Mouse (Mus musculus) adrenal gland, adult 18-20 months (tissue): ENCODE results near the gene Tssk2. TPM values are rescaled to one million over a fixed set of nuclear protein-coding genes. Genes with fewer than 3 reads are reported as not detected.
A peak's percentile ranks its signal among the peaks of the same experiment; 100 is the strongest.

Experiments
- DNase-seq, 2 experiments: peaks; one replicate each; pipeline ENCODE4 v3.0.0; 2021 to 2022; ENCODE audit warnings: low spot score in 2 of 2
- long read RNA-seq, 2 experiments: library from polyadenylated mRNA; stranded (forward); transcript quantifications; one replicate each; pipeline ENCODE4 v2.0.0; 2021
- total RNA-seq, 2 experiments: library from RNA; stranded (reverse); gene quantifications; 1 replicate in 1 of 2; 2 replicates in 1 of 2; pipeline ENCODE4 v1.2.3; 2021

Gene Tssk2
- total RNA-seq = not detected
- long read RNA-seq, experiment 1 = 0 reads
- long read RNA-seq, experiment 2 = 0 reads

DNA sequence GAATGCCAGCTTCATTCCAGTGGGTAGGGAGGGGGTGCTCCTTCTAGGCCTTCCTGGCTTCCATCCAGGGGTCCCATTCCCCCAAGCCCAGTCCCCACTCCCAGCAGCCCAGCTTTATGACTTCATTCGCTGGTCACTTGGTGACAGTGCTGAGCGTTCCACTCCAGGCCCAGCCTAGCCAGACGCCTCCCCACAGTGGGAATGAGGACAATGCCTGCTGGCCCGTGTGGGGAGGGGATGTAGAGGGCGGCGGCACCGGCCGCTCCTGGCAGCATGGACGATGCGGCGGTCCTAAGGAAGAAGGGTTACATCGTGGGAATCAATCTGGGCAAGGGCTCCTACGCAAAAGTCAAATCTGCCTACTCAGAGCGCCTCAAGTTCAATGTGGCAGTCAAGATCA lies at the start of gene Tssk2, which contains the start of gene Dgcr2:
Gene Tssk2 (plus strand): TSS at position 176 of the 400 bp plus-strand sequence.
Gene Dgcr2 (minus strand): TSS at position 101 of the 400 bp plus-strand sequence.
- no peak for DNase-seq

DNA sequence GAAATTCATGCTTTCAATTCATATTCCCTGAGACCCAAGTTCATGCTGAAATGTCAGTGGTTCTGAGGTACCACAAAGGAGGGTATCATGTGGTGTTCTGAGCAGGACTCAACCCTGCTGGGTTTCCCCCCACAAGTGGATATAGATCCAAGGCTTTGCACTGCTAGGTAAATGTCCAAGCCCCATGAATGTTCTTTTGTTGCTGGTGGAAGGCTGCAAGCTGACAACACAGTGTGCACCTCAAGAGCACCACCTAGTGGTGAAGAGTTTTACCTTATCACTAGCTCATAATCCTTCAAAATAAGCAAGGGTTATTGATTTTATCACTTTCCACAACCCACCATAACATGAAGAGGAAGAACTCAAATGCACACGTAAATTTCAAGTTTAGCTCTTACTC lies 49.5 kb upstream of the Tssk2 start:
- DNase-seq = peak in 1 of 2 experiments; percentile 27

DNA sequence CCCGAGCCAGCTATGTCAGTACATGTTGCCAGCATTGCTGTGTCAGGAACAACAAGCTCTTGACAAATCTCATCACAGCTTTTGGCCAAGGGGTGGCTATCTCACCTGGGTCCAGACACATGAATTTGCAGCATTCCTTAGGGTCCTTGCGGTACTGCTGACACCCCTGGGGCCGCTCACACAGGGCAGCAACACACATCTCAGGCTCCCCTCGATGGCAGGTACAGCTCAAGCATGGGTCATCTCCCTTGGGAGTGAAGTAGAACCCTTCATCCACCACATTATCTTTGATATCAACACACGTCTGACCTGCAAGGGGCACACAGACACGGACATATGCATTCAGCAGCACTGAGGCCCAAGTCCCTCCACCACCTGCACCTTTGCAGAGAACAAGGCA lies 49.0 kb upstream of the Tssk2 start:
- DNase-seq = no peak

DNA sequence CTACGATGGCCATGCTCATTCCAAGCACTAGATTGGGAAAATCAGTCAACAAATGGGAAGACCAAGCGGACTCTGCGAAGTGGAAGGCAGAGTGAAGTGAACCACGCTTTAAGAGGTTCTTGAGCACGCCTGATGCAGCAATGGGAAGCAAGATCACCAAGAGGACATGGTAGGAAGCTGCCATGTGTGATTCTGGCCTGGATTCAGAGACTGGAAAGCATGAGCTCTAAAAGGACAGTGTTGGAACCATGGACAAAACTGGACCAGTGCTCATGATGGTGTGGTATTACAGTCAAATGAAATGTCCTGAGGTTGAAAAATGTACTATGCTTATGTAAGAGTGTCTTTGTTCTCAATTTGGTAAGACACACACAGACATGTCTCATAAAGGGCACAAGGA lies 47.1 kb upstream of the Tssk2 start:
- DNase-seq = no peak

DNA sequence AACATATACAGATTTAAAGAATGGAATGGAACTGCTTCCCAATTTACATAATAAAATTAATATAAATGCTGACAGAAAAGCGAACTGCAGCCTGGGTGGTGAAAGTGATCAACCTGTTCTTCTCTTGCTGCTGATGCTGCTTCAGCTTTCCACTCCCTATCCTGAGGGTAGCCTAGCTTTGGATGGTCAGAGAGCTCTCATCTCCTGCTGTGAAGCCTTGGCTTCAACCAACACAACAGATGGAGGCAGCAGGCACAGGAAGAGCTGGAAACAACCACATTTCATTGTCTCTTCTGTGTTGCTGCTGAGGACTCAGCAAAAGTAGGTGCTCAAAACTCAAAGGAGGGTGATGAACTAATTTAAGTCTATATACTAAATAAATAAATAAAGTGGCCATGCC lies 46.6 kb upstream of the Tssk2 start:
- no peak for DNase-seq

DNA sequence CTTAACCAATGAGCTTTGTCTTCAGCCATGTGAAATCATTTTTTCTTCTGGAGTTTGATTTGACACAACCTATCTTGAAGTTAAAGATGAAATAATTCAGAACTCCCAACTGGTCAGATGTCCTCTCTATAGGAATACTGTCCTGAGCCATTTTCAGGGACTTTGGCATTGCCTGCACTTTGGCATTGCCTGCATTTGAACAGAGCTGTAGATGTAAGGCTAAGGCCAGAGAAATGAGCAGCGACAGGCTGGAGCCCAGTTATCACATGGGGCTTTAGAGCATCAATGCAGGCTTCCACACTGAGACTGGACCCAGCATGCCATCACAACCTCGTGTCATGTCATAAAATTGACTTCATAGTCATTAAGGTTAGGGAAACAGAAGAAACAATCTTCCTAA lies 45.2 kb upstream of the Tssk2 start:
- DNase-seq = no peak

DNA sequence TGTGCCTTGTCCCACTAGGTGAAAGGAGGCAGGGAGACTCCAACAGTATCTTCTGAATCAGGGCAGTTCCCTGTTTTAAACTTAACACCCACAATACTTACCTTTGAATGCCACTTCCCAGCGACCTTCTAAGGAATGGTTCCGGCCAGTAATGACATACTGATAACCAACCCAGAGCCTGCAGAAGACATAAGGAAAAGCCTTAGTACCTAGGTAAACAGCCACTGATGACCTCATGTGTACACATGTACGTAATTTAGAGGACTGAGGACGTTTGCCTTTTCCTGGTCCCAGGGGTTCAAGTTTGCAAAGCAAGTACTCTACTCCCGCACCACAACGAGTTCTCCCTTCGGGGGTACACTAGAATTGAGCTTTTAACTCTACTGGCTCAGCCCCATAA lies 41.3 kb upstream of the Tssk2 start:
- DNase-seq = peak in 1 of 2 experiments; percentile 13

DNA sequence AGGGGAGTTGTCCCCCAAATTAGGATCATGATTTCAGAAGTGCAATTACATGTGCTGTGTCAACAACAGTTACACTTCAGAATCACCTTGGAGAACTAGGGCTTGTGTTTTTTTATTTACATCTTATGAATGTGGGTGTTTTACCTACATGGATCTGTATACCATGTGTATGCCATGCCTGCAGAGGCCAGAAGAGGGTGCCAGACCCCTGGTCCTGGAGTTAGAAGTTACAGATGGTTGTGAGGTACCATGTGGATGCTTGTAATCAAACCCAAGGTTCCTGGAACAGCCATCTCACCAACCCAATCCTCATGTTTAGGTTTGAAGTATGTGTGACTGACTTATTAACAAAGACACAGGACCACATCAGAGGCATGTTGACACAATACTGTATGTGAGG lies 39.8 kb upstream of the Tssk2 start:
- DNase-seq = no peak

DNA sequence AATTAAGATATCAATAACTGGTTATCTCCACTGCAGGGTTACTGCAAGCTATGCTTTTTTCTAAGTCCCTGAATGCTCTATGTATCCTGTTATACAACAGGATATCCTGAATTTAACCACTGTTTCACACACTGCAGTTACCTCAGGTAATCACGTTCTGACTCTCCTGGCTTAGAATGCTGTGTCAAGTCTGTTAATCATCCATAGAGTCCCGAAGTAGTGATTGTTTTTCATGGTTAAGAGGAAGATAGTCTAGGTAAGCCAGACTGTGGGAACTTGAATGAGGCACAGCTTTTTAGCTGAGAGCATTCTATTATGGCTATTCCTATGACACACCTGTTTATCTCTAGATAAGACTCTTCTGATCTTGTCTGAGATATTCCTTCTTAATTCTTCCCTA lies 33.1 kb upstream of the Tssk2 start:
- no peak for DNase-seq

DNA sequence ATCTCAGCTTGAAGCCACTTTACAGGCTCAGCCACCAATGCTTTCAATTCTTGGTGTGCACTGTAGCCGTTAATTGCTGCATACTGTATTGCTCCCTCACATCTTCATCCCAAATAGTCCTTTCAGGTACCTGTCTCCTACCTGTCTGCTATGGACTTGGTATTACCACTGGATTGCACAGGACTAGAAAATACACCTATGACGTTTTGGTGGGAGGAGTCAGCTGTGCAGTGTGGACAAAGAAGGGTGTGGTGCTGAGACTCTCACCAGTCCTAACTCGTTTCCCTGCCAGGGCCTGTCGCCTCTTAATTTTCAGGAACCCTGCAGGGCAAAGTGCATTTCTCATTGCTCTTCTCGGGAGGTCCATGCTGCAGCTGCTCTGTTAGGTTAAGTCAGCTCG lies 32.7 kb upstream of the Tssk2 start:
- no peak for DNase-seq

DNA sequence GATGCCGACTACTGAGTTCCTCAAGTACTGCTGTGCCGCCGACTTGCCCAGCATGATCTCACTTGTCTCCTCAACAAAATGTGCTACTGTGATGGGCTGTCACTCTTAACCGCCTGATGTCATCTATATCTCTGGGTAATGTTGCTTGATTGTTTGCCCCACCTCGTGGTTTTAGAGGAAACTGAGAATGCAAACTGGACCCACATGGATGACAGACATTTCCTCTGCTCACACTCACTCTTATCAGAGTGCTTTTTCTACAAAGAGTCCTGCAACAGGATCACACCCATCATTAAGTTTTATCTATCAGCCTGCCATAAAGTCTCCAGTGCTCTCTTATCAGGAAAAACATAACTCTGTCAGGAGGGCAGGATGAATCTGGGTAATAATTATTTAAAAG lies 27.2 kb upstream of the Tssk2 start:
- DNase-seq = no peak

DNA sequence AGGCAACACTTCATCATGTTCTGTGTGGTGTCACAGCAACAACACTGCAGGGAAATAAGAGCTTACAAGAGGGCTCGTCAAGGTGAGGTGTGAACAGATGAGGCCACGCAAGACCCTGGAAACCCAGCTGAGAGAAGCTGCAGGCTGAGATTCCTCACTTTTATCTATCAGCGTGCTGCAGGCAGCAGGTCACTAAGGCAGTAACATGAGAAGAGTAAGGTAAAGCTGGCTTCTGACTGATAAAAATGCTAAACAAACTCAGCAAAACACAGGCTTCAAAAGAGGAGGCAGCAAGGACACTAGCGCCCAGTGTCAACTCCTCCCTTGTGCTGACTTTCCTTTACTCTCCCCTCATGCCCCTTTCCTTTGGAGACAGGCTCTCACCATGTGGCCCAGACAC lies 25.4 kb upstream of the Tssk2 start:
- no peak for DNase-seq

DNA sequence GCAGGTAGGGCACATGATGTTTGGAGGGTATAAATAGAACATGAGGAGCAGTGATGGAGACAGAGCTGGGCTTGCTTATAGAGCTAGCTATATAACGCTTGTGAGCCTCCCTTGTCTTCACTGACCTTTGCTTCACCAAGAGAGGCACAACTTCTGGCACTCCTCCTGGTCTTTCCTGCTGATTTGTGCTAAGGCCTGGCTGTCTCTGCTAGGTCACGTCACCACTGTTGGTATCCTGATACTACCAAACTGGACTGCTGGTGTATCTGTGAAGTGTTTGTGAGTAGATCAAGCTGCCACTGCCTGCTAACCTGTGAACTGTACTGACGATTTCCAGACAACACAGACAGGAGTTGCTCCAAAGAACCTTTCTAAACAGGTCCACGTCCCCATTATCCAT lies 23.3 kb upstream of the Tssk2 start:
- DNase-seq = no peak

DNA sequence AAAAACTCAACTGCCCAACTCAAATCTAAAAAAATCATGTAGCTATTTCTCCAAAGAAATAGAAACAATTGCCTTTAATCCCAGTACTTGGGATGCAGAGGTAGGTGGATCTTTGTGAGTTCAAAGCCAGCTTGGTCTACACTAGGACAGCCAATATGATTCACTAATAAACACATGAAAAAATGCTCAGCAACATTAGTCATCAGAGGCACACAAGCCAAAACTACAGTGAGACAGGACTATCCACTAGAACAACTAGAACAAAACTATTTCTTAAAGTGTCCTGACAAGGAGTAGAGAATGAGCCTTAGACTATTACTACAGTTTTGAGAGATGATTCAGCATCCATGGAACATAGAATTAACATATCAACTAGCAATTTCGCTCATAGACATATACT lies 22.3 kb upstream of the Tssk2 start:
- DNase-seq = no peak

DNA sequence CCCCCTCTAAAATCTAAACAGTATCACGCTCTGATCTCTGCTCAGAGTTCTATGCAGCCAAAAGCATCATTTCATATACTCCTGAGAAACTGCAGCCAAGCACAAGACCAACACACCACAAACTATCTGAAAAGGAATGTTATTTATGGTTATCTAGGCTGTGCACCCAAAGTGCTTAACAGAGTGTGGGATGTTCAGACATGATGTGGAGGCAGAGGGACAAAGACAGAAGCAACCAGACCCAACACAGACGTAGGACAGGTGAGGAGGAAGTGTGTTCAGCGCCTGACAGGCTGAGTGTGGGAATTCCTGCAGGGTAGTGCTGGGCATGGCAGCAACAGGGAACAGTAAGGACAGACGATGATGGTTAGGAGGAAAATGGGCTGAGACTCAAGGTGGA lies 18.9 kb upstream of the Tssk2 start:
- no peak for DNase-seq

DNA sequence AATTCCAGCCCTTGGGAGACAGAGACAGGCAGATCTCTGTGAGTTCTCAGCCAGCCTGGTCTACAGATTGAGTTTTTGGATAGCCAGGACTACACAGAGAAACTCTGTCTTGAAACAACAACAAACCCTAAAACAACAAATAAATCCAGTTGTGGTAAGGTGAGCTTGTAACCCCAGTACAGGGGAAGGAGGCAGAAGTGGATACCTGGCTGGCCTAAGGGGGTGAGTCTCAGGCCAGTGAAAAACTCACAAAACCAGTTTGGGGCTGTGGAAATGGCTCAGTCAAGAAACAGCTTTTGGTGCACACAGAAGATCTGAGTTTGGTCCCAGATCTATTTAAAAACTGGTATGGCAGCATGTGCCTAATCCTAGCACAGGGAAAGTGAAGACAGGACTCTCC lies 16.2 kb upstream of the Tssk2 start:
- DNase-seq = no peak

DNA sequence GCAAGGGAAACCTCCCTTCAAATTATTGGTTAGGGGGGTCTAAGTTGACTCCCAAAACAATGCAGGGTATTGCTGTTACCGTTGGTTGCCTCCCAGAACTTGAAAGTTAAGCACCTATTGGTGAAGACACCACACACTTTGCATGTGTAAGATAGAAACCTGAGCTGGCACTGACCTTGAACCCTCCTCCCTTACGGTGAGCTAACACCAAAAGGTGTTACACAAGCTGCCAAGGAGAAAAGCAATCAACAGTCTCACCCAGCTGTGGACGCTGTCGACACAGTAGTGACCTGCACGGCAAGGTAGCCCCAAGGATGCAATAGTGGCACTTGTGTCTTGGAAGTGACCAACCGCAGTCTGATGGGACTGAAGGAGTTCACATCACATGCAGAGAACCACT lies 14.3 kb upstream of the Tssk2 start:
- no peak for DNase-seq

DNA sequence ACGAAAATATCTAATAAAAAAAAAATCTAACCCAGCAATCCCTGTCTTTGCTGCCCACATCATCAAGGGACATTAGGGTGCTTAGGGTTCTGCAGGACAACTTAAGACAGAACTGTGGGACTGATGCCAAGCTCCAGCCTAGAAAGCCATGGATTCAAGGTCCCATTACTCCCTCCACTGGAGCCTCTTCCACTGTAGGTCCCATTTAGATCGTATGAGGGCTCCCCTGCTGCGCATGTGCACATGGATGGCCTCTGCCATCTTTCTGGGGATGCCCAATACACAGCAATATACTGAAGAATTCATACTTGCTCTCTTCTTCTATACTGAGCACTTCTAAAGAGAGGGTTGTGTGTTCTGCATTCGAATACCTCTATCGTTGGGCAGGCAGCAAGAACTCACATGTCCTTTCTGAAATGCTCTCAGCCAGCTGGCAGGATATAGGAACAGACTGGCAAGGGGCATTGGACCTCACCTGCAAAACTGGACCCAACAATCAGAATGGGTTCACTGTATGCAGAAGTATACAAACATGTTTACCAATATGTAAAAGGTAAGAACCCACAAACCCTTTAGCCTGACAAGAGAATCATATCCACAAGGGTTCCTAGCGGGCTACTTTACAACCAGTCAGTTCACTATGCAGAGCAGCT lies 8.6 kb upstream of the Tssk2 start:
- no peak for DNase-seq

DNA sequence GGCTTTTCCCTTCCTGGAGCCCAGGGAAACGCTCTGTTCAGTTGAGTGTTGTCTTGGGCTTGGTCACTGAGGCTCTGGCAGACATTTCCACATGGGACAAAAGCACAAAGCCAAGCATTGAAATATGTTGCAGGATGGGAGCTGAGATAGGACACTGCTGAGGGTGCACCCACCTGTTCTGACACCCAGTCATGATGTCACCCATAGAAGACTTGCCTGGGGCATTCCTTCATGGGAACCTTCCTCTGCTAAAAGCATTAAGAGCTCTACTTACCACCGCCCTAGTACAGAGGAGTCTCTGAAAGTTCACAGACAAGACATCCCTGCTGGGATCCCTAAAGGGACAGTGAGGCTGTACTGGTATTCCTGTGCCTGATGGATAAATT lies 8.1 kb upstream of the Tssk2 start:
- DNase-seq = no peak

DNA sequence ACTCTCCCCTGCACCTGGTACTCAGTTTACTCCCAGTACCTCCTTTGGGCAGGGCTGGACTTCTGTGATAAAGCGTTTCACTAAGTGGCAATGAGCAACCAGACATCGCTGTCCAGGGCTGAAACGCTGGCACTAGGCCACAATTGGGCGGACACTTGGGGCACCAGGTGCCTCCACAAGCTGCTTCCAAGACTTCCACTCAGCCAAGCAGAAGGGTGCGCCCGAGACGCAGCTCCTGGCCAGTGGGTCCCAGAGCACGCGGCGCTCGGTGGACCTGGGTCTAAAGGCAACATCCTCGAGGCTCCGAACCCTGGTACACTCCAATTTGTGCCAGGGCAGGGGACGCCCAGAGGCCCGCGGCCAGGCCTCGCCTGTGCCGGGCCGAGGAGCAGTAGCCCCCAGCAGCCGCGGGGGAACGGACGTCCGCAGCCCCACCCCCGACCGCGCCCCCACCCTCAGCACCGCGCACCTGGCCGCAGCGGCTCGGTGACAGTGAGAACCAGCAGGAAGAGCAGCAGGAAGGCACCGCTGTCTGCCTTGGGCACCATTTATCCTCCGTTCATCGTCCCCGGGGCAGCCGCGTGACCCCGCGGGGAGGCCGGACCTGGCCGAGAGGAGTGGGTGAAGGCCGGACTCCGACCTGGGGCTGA lies 7.4 kb upstream of the Tssk2 start:
- DNase-seq = peak; percentile 70 to 73

DNA sequence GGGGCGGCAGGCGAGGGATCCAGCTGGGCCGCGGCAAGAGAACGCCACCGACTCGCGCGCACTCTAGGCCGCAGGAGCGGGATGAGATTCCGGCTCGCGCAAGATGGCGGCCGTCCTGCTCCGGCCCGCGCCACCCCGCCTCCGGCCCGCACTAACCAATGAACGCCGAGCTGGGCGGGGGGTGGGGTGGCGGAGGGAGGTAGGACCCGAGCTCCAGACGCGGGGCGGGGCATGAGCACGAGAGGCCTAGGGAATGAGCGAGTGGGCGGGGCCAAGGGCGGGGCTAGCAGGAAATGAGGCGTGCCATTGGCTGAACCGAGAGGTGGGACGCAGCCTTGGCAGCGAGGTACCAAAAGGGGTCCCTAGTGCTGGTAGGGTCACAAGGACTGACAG lies 6.9 kb upstream of the Tssk2 start, which contains the start of gene Gm20518:
Gene Gm20518 (minus strand): TSS at position 105 of the 393 bp plus-strand sequence.
- DNase-seq = peak; percentile 97 to 99

DNA sequence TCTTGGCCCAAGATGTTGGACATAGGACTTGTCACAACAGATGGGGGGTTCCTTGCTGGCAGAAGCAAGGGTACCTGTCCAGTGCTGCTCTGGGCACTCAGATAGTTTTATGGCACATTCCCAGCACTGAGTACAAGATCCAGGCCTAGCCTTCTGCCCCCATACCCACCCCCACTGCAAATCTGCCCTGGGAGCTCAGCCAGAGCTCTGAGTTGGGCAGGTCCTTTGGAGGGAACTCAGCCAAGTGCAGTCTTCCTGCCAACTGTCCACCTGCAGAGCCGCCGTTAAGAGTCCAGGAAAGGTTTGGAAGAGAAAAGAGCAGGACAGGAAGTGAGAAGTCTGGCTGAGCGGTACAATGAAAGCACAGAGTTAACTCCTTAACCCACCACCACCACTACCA lies 5.8 kb upstream of the Tssk2 start:
- no peak for DNase-seq

DNA sequence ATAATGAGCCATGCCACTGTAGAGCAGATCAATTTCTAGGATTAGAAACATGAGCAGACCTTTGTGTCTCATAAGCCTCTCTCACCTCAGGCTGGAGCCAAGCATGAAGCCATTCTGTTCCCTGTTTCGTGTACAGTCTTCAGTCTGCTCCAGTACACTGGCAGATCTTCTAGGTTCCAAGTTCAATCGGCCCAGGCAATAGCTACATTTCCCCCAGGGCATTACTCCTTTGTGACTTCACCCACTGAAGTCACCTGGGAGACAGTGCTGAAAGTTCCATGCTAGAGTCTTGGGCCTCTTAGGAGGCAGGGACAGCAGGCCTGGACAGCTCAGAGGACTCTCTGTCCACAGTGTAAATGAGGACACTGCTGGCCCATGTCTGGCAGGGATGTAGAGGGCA lies 4.5 kb upstream of the Tssk2 start, which contains the start of gene Tssk1:
Gene Tssk1 (plus strand): TSS at position 301 of the 400 bp plus-strand sequence.
- no peak for DNase-seq
